Mouse (Mus musculus) ES-E14 (cell line): Measurements from ENCODE around the gene Mgrn1.

ENCODE experiments used
- CHD2 ChIP-seq: IDR thresholded peaks from 2 replicates; pipeline ENCODE4 v1.6.1; 2014; ENCODE audit warnings: mild to moderate bottlenecking, low read depth, low read length, inconsistent platforms
- ZNF384 ChIP-seq: IDR thresholded peaks from 2 replicates; pipeline ENCODE4 v1.6.1; 2012; ENCODE audit warnings: low read depth, low read length, inconsistent platforms

- TF ChIP-seq ZNF384 (peak; percentile 99), CHD2 (no peak)
Observed at GRCm38 (mm10) chr16:4913783-4914735, 28.0 kb downstream of the Mgrn1 start.
